Mouse (Mus musculus) small intestine, adult 2 months (tissue): ENCODE measurements at regions not wholly inside any gene's neighbourhood (a gene's known extent, or its start where the extent isn't known, plus 50 kb on each side); places are given as distances from the start of the nearest gene placed in this dataset.

ENCODE experiments used
- H3K27ac ChIP-seq: fragments of 200-500 bp; 2 replicates; pipeline ENCODE4 v1.5.1; 2012; ENCODE audit warnings: low read depth, low read length, control low read depth, inconsistent platforms; ENCODE audit not compliant: insufficient read depth
- H3K27me3 ChIP-seq: fragments of 200-500 bp; 2 replicates; pipeline ENCODE4 v1.6.1; 2012; ENCODE audit warnings: mild to moderate bottlenecking, moderate library complexity, low read length, inconsistent platforms; ENCODE audit not compliant: control insufficient read depth, insufficient read depth
- H3K36me3 ChIP-seq: fragments of 200-500 bp; 2 replicates; pipeline ENCODE4 v1.6.1; 2012; ENCODE audit warnings: mild to moderate bottlenecking, low read length, control low read depth, inconsistent platforms; ENCODE audit not compliant: control insufficient read depth, insufficient read depth
- H3K4me1 ChIP-seq: fragments of 200-500 bp; 2 replicates; pipeline ENCODE4 v1.6.1; 2012; ENCODE audit warnings: low read length, inconsistent platforms, mixed read lengths; ENCODE audit not compliant: control insufficient read depth, insufficient read depth, insufficient read length
- H3K4me3 ChIP-seq: fragments of 200-500 bp; 2 replicates; pipeline ENCODE4 v1.5.1; 2012; ENCODE audit warnings: low read depth, mild to moderate bottlenecking, control low read depth, inconsistent platforms, low read length, moderate library complexity
- CTCF ChIP-seq: fragments of 200-500 bp; IDR thresholded peaks from 2 replicates; pipeline ENCODE4 v1.5.1; 2012; ENCODE audit warnings: low read depth, mild to moderate bottlenecking, control low read depth, inconsistent platforms, low read length, moderate library complexity, mixed read lengths; ENCODE audit not compliant: insufficient replicate concordance, insufficient read length; ENCODE audit errors: extremely low read depth
- POLR2A ChIP-seq: fragments of 200-500 bp; IDR thresholded peaks from 2 replicates; pipeline ENCODE4 v1.6.1; 2012; ENCODE audit warnings: low read depth, mild to moderate bottlenecking, control low read depth, inconsistent platforms, low read length, moderate library complexity
- WGBS: fragments of 180-500 bp; shearing (Covaris S2); methylation state at CpG from one replicate; pipeline ENCODE4 v1.1.7; 2018; 5-methylcytosine and 5-hydroxymethylcytosine counted together

GRCm38 (mm10) chr7:82109550-82109949 is 64.1 kb upstream of the Sh3gl3 start:
- no peak overlapping the region for H3K4me3 ChIP-seq
- no peaks in the 10 kb centered on the region for H3K4me1 ChIP-seq
- H3K27me3 ChIP-seq: no peaks in the 10 kb centered on the region; the same call in 1 of the 2 replicates
- H3K36me3 ChIP-seq: no peaks in the 10 kb centered on the region
- WGBS: 68% methylated on average over 5 of the region's 5 CpGs
- H3K27ac ChIP-seq: no peak overlapping the region
- TF ChIP-seq POLR2A (no peak), CTCF (no peak)

- H3K36me3 ChIP-seq: no peaks in the 10 kb centered on the region
- H3K27me3 ChIP-seq: no peaks in the 10 kb centered on the region; the same call in 1 of the 2 replicates
- no peaks in the 10 kb centered on the region for H3K4me1 ChIP-seq
- WGBS: 60% methylated on average over 8 of the region's 8 CpGs
- no peak overlapping the region for H3K27ac ChIP-seq
- no peak overlapping the region for H3K4me3 ChIP-seq
- no peak for TF ChIP-seq CTCF
- TF ChIP-seq POLR2A: no peak
These were observed 63.7 kb upstream of the Sh3gl3 start for GRCm38 (mm10) chr7:82109977-82110376.

GRCm38 (mm10) chr7:82112046-82112445 is 61.6 kb upstream of the Sh3gl3 start:
- TF ChIP-seq POLR2A (no peak), CTCF (no peak)
- Histone ChIP-seq H3K27ac (no peak overlapping the region), H3K36me3 (no peaks in the 10 kb centered on the region), H3K4me1 (no peaks in the 10 kb centered on the region), H3K27me3 (no peaks in the 10 kb centered on the region; the same call in 1 of the 2 replicates), H3K4me3 (no peak overlapping the region)
- 56% methylated on average over 6 of the region's 6 CpGs for WGBS

- no peaks in the 10 kb centered on the region for H3K4me1 ChIP-seq
- TF ChIP-seq POLR2A (no peak), CTCF (no peak)
- no peak overlapping the region for H3K4me3 ChIP-seq
- WGBS: 69% methylated on average over 6 of the region's 6 CpGs
- no peaks in the 10 kb centered on the region for H3K36me3 ChIP-seq
- H3K27me3 ChIP-seq: no peaks in the 10 kb centered on the region; the same call in 1 of the 2 replicates
- H3K27ac ChIP-seq: no peak overlapping the region
These were observed 58.0 kb upstream of the Sh3gl3 start for GRCm38 (mm10) chr7:82115646-82116045.

- Histone ChIP-seq H3K27me3 (no peaks in the 10 kb centered on the region), H3K36me3 (no peaks in the 10 kb centered on the region), H3K4me3 (no peak overlapping the region), H3K4me1 (no peaks in the 10 kb centered on the region), H3K27ac (no peak overlapping the region)
- 10% methylated on average over 2 of the region's 2 CpGs for WGBS
- TF ChIP-seq CTCF (peak; percentile 54; the same call in 1 of the 2 replicates), POLR2A (no peak)
These were observed 54.4 kb upstream of the Sh3gl3 start for GRCm38 (mm10) chr7:82119266-82119665.

GRCm38 (mm10) chr7:82119866-82120265 is 53.8 kb upstream of the Sh3gl3 start:
- Histone ChIP-seq H3K4me1 (no peaks in the 10 kb centered on the region), H3K27ac (no peak overlapping the region), H3K4me3 (no peak overlapping the region), H3K36me3 (no peaks in the 10 kb centered on the region), H3K27me3 (no peaks in the 10 kb centered on the region)
- WGBS: 48% methylated on average over 9 of the region's 9 CpGs
- TF ChIP-seq CTCF (no peak), POLR2A (no peak)

GRCm38 (mm10) chr7:82121746-82122145 is 51.9 kb upstream of the Sh3gl3 start:
- Histone ChIP-seq H3K36me3 (no peaks in the 10 kb centered on the region), H3K4me3 (no peak overlapping the region), H3K4me1 (no peaks in the 10 kb centered on the region), H3K27me3 (no peaks in the 10 kb centered on the region), H3K27ac (no peak overlapping the region)
- WGBS: 0% methylated on average over 1 of the region's 1 CpGs
- peak; percentile 81; the same call in 1 of the 2 replicates for TF ChIP-seq CTCF
- TF ChIP-seq POLR2A: no peak
